Mouse (Mus musculus) mouse embryonic stem cell (cell line): ENCODE results near the gene Iqsec1.
"Not testable (repeated sequence)": the region's sequence is repeated elsewhere in the genome, so short reads cannot be mapped to it uniquely, and the experiment has no call there.

Source experiments
- in situ Hi-C, 2 experiments: fragments of 300-500 bp; cut with MboI; formaldehyde crosslinking; loops; 1 replicate in 1 of 2; 3 replicates in 1 of 2; pipeline ENCODE4 v1.14.3; 2019 to 2020; ENCODE audit warnings: low sequenced_read_pairs in 2 of 2, low pct_unique_long_range_greater_than_20kb in 1 of 2, mixed read lengths in 1 of 2; ENCODE audit not compliant: unreplicated experiment in 1 of 2

The Iqsec1 gene

DNA sequence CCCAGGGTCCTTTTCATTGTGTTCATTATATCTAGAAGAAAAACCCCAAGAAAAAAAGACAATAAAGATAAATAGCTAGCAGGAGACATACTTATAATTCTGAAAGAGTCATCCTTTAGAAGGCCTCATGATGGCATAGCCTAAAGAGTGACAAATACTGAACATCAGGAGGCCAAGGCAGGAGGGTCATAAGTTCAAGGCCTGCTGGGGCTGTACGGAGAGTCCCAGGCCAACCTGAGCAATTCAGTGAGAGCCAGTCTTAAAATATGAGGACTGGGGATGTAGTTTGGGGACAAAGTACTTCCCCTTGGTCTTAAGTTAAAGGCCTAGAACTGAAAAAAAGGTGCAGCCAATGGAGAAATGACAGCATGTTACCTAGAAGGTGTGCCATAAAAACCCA, 301.7 kb downstream of the Iqsec1 start:
- in situ Hi-C loops = no loop called here

GRCm38 (mm10) chr6:90683831-90684532, 304.5 kb downstream of the Iqsec1 start:
- in situ Hi-C loops = no loop called here

DNA sequence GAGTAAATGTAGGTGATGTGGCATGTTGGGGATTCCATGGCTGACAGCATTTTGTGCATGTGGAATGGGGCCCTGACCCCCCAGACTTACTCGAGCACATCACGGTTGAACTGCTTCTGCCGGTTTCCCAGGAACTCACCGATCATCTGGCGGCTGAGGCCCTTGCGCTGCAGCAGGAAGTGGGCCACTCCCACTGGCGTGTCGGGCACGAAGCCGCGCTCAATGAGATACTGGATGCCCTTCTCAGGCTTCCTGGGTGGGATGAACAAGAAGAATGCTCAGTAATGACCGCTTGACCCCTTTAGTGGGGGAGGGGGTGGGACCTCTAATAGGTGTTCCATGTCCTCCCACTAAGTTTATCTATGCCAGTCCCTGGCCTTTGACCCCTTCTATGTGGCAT, 308.1 kb downstream of the Iqsec1 start:
- in situ Hi-C loops = no loop called here

DNA sequence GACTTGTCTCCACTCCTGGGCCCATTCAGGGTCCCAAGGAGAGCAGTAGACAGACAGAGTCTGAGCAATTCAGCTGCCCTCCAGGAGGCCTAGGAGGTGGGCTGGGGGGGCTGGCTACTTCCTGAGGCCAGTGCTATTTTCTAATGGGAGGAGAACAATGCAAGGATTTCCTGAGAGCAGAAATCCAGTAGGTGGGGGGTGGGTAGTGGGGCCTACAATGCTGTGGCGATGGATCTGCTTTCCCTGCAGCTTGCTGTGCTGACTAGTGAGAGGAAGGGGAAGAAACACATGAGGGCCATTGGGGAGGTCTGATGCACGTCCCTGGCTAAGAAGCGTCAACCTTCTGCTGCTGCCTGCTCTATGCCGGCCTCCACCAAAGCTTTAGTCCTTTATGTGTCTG, 309.7 kb downstream of the Iqsec1 start:
- in situ Hi-C loops = no loop called here

GRCm38 (mm10) chr6:90668693-90669092, 319.8 kb downstream of the Iqsec1 start:
- in situ Hi-C loops = no loop called here

GRCm38 (mm10) chr6:90663736-90664135, 324.7 kb downstream of the Iqsec1 start:
- in situ Hi-C loops = no loop called here

DNA sequence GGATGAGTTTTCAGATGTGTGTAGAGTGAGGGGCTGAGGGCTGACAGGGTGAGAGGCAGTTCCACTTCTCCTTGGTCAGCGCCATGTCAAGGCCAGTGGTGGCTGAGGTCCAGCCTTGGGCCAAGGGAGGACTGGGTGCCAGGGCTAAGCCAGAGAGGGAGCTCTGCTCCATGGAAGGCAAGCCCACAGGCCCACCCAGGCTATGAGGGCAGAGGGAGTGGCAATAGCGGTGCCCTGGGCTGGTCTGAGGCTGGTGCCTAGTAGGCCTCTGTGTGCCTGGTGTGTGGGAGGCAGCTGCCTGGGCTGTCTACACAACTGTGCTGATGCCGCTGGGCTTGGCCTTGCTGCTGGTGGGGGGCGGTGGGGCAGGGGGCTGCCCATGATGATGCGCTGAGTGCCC, 326.3 kb downstream of the Iqsec1 start:
- in situ Hi-C loops = no loop called here

DNA sequence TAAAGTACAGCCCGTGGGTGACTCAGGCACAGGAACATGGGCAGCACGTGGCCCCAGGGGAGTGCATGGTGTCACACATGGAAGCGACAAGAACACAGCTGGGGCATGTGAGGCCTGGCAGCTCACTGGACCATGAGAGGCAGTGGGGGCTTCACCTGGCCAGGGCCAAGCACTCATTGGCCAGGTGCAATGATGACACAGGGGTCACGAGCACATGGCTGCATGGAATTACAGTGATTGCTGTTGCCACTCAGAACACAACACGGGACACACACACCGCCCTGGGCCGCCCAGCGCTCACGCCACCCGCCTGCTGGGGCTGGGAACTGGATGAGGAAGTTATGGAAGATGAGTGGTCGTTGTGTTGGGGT, 327.5 kb downstream of the Iqsec1 start:
- in situ Hi-C loops = no loop called here

- in situ Hi-C loops = no loop called here
These were observed 328.0 kb downstream of the Iqsec1 start for GRCm38 (mm10) chr6:90660398-90661028.

DNA sequence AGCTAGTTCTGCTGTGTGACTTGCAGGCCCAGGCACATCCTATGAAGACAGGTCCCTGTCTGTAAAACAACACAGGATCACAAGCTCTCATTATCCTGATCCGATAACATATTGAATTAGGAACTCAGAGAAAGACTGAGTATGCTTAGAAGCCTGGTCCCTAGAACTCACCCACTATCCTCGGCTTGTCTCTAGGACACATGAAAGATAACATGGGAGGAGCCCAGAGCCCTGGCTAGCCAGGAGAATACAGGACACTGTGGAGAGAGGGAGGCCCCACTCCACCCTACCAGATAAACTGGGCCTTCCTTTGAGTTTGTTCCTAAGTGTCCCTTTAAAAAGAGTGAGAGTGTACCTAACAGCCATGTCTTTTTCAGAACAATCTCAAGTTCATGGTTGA, 328.6 kb downstream of the Iqsec1 start:
- in situ Hi-C loops = loop anchor here in 1 of 2 experiments (5.0 kb wide), 1 partner anchor 62 kb away; no protein-coding TSS in a partner anchor

DNA sequence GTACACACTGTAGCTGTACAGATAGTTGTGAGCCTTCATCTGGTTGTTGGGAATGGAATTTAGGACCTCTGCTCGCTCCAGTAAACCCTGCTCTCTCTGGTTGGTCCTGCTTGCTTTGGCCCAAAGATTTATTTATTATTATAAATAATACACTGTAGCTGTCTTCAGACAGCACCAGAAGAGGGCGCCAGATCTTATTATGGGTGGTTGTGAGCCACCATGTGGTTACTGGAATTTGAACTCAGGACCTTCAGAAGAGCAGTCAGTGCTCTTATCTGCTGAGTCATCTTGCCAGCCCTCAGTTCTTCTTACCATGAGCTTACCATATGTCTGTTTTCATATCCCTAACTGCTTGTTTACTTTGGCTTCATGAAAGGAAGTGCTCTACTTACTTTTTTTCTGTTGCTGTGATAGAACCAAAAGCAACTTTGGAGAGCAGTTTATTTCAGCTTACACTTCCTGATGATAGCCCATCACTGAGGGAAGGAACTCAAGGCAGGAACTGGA, 332.1 kb downstream of the Iqsec1 start:
- in situ Hi-C loops = loop anchor here in 1 of 2 experiments (5.0 kb wide), 1 partner anchor 66 kb away; no protein-coding TSS in a partner anchor

DNA sequence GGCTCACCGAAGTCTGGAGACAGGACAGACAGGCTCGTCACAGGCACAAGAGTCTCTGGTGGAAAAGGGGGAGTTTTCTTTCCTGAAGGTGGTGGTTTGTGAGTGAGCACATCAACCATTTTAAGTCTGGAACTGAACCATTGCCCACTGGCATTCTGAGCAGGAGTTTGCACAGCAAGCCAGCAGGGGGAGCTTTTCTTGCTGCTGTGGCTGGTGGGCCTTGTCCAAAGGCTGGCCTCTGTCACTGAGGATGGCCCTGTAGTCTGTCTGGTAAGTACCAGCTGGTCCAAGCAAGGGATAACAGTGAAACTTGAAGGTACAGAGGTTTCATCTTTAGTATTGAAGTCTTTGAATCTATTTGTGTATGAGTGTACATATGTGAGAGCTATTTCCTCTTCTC, 334.7 kb downstream of the Iqsec1 start:
- in situ Hi-C loops = no loop called here

DNA sequence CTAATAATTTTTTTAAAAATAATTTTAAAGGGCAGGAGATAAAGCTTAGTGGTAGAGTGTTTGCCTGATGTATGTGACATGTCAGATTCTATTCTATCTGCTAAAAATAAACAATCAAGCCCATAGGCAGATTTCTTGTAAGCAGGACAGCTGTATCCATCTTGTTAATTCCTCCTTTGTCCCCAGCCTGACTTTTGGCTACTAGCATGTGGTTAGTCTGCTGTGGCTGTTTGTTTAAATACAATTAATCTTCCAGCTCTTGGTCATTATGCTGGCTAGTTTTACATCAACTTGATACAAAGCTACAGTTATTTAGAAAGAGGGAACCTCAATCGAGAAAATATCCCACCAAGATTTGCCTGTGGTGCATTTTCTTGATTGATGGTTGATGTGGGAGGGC, 337.9 kb downstream of the Iqsec1 start:
- in situ Hi-C loops = no loop called here

GRCm38 (mm10) chr6:90649279-90649678, 339.2 kb downstream of the Iqsec1 start:
- in situ Hi-C loops = no loop called here

DNA sequence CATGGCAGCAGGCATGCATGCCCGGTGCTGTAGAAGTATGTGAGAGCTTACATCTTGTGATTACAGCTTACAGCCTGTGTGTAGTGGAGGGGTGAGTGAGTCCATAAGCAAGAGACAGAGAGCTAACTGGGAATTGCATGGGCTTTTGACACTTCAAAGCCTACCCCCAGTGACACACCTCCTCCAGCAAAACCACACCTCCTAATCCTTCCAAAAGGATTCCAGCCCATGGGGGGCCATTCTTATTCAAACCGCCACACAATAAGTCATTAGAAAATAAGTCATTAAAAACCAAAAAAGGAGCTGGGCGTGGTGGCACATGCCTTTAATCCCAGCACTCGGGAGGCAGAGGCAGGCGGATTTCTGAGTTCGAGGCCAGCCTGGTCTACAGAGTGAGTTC, 340.1 kb downstream of the Iqsec1 start:
- in situ Hi-C loops = no loop called here

- in situ Hi-C loops = no loop called here
These were observed 343.5 kb downstream of the Iqsec1 start for GRCm38 (mm10) chr6:90644965-90645364.

DNA sequence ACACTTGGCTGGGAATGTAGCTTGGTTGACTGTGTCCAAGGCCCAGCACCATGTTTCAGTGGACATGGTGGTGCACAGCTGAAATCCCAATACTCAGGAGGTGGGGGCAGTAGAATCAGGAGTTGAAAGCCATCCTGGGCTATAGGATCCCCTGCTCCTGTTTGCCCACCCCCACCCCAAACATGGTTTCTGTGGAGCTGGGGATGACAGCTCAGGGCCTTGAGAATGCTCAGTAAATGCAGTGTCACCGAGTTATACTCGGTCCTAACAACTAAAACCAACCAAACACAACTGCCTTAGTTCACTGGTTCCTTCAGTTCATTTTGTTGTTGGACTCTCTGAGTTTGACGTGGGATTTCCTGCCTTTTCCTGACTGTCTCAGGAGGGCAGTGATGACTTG, 345.4 kb downstream of the Iqsec1 start:
- in situ Hi-C loops = no loop called here

GRCm38 (mm10) chr6:90635611-90636010, 352.9 kb downstream of the Iqsec1 start:
- in situ Hi-C loops = no loop called here

DNA sequence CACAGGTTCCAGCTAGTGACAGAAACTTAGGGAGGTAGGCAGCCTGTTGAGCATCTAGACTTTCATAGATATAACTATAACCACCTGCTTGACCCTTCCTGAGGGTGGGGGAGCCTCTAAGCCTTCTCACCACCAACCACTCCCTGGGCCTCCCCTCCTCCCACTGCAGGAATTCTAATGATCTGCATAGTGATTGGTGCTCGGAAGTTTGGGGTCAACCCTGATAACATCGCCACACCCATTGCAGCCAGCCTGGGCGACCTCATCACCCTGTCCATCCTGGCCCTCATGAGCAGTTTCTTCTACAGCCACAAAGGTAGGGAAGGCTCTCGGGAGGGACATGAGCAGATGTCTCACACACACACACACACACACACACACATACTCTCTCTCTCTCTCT, 353.4 kb downstream of the Iqsec1 start:
- in situ Hi-C loops = no loop called here

GRCm38 (mm10) chr6:90632526-90632925, 356.0 kb downstream of the Iqsec1 start:
- in situ Hi-C loops = not testable (repeated sequence)
